Mouse (Mus musculus) naive thymus-derived CD4-positive, alpha-beta T cell, adult 2 months (primary cell): ENCODE measurements around the gene Mctp1.

ENCODE experiments used
- DNase-seq: peaks from one replicate; pipeline ENCODE4 v3.0.0-alpha.2; 2011; ENCODE audit warnings: low read depth

Gene Mctp1

DNA sequence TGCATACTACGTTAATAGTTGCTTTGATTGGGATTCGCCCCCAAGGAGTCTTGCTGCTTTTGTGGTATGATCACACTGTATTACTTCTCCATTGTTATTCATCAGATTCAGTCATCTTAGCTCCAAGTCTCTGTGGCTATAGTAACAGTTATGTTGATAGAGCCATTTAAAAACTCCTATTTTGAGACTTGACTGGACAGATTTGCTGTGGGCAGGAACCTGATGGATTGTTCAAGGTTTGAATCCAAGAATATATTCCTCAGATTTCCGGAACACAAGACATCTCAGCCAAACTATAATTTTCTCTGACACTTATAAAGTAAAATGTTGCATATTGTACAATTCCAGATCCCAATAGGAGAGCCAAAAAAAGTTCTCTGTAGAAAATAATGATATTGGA is 443.4 kb downstream of the Mctp1 start:
- DNase-seq: no peak

DNA sequence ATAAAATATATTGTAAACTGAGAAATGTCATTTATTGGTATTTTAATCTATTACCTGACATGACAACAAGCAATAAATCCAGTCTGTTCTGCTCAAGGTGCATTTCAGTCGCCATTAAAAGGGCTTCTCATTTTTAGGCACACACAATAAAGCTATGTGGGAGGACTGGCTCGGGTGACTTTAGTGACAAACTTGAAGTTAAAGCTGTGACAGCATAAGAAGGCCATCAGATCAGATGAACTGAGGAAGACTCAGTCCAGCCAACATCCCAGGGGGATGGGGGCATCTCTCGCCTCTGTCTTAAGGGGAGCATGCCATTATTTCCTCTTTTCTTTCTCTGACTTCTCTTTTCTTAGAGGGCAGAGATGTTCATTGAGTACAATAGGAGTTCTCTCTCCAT is 453.7 kb downstream of the Mctp1 start:
- DNase-seq: no peak

DNA sequence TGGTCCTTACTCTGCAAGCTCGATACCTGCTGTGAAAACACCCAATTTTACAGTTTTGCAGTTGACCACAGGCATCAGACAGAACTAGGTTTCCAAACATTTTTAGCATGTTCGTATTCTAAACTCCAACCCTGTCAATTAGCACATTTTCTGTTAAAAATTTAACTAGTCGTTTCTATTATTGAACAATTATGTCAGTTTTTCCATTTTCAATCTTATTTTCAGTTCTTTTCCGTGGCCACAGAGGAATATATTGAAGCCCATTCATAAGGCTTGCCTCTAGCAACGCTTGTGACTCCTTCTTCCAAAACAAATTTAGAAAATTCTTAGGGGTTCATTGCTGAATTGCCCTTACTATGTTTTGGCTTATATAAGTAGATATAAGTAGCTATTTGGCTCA is 456.4 kb downstream of the Mctp1 start:
- no peak for DNase-seq

DNA sequence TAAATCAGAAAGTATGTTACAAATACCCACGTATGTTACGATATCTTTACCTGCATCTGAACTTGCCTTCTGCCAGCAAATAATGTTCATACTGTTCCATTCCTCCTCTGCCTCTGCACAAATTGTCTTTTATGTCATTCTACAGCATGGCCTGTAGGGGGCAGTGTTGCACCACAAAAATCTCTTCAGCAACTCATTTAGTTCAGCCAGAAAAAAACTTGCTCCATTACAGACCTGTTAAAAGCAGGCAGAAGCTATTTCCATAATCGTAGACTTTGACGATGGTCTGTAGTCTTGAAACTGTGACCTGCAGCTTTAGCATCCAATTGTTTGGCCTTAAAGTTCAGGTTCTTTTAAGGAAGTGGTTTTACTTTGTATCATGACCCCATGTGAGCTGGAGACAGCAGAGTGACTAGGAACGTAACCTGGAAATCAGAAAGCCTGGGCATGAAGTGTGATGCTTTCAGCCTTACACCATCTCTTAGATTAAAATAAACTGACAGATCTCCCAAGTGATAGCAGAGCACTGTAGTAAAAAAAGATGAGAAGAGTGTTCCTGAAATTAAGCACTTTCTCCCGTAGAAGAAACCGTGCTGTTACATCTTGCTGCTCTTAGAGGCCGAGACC is 460.4 kb downstream of the Mctp1 start:
- DNase-seq: peak; percentile 72

DNA sequence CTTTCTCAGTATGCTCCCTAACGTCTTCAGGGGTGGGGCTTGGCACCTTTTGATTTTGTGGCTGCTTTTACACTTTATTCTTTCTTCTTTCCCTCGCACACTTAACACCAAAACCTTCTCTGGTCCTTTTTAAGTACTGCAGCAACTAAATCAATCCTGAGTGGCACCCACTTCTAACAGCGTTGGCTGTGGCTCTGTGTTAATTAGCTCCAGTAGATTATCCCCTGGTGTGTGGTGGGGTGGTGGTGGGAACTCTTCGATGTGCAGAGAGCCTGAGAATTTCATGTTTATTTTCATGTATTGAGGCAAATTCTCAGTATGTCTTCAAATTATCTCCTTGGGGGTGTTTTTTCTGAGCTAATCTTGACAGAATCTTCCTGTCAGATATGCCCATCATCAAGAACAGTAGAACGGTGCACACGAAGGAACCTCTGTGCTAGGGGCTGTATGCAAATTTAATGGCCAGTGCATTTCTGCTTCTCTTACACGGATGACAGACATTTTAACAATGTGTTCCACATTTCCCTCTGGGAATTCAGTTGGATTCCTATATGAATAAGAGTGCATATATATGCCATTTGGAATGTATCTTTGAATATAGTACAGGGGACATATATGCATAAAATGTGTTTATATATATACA is 466.2 kb downstream of the Mctp1 start:
- DNase-seq: no peak

DNA sequence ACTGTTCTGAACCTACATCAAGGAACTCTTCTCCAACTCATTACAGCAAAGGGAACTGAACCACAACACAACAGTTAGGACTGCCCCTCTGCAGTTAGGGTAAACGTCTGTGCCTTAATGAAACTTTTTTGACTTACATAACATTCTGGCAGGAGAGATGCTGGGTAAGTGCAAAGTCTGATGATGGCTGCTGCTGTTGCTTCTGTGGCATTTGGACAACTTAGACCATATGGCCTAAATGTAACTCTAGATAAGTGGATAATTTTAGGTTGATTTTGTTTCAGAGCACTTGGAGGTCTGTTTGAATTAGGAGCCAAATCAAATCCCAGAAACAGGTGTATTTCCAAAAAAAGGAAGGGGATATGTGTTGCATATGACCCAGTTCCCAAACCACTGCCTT is 470.0 kb downstream of the Mctp1 start:
- no peak for DNase-seq

DNA sequence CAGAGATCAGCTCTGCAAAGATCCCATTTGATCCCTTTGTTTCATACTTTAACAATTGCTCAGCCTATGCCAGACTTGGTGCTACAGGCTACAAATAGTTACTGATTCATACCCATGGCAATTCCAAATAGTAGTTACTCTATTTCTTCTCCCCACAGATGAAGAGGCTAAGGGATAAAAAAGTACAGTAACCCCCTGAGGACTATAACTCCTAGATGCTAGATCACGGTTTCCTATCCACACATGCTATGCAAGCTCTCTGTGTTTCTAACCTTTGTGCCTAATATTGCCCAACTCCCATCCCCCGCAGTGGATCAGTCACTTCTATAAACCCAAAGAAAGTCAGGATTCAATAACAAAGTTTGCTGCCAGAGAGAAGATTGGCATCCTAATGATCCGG is 470.7 kb downstream of the Mctp1 start:
- DNase-seq: no peak

DNA sequence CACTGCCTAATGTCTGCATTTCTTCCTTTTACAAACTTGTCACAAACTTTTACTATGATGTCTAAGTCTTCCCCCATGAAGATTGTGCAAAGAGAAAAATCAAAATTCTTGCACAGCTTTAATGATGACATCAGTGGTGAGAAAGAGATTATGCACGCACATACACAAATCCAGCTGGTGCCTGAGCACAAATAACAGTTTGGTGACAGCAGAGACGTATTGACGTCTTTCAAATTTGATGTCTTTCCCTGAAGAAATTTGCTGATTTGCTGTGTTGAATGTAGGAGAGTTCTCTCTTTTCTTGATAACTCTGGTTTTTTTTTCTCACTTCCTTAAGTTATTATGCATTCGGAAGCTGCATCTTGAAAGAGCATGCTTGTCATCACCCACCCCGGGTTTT is 472.7 kb downstream of the Mctp1 start:
- no peak for DNase-seq

DNA sequence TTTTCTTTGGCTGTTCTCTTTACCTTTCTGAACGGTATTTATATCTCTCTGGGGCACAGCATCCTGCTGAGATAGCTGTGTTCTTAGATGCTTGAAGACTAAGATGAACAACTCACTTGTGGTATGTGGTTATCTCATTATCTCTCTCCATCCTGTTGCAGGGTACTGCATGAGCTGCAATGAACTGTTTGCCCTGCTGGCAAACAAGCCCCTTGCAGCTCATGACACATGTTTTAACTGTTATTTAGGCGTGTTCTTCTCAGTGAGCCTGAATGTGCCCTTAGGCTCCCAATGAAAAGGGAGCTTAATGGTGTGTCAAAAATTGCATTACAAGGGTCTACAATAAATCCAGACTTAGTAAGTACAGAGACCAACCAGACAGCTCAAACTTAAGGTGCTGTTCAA is 473.7 kb downstream of the Mctp1 start:
- peak; percentile 43 for DNase-seq

DNA sequence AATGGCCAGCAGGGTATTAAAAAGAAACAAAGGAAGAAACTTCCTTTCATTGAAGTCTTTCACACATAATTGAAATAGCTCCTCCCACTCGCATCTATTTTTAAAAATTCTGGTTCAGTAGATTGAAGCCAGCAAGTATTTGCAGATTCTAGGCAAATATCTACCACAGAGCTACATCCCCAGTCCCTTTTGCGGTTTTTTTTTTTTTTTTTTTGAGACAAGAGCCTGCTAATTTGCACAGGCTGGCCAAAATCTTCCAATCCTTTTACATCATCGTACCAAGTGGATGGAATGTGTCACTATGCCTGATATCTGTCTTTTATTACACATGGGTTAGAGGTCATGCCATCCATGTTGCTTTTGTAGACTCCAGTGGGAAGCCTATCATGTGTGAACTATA is 486.0 kb downstream of the Mctp1 start:
- DNase-seq: no peak

DNA sequence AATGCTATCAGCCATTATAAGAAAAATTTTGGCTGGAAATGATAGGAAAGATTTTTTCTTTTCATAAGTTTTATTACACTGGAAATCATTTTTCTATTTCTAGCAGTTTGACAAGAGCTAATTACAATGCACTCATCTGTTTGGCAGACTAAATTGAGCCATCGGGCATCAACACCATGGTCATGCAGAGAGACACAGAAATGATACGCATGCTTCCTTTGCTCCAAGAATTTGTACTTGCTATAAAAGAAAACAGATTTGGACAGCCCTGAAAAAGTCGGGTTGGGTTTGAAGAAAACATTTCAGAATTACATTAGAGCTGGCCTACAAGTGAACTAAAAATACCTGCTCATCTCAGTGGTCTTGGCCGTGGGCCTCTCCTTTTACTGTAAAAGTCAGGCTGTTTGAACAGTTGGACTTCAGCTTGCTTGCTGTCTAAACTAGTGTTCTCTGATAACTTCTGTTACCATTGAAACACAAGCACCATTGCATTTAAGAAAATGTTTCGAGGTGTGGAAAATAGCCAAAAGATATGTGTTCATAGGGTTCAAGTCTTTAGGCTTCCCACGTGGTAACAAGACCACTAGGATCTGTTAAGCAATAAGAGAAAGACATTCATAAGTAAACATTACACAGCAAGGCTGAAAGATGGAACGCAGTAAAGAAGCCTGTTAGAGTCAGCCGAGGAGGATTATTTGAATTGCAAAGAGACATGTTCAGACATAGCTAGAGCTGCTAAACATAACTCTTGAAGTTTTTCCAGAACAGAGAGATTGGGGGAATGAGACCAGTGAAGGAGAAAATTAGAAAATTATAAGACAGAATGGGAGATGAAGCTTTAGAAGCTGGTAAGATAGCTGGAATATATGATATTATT is 493.8 kb downstream of the Mctp1 start:
- DNase-seq: no peak

DNA sequence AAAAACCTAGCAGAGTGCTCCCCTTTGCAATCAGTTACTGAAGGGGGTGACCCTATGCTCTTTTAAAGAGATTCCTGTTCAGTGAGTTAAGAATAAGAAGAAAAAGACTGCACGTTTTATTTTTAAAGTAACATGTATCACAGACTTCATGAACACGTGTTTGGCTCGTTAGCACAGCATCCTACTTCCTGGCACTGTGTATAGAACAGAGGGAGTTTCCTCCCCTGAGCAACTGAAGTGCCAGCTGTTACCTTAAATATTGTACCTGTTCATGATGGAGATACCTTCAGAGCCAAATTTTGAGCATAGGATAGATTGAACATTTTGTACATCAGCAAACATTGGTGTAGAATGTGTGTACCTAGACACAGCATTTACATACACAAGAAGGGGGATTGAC is 494.7 kb downstream of the Mctp1 start:
- no peak for DNase-seq

DNA sequence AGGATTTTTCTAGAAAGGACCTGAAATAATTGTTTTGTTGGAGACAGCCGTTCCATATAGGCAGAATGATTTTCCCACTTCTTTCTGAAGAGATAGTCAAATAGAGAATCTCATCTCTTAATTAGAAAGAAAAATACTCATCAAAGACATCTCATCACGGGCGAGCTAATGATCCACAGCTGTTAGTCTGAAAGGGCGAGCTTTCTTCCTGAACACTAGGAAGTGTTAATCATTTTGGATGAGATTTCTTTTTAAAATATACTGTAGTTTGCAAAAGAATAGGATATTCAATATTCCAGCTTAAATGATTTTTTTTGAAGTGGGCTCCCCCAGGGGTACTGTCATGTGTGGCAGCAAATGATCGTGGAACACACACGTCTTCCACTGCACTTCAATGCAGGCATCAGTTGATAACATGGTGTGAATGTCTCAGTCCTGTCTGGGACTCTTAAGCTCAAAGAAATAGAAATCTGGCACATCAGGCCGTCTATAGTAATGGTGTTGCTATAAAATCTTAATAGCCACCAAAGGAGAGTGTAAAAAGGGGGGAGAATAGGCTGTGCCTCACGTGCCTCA is 500.3 kb downstream of the Mctp1 start:
- no peak for DNase-seq

DNA sequence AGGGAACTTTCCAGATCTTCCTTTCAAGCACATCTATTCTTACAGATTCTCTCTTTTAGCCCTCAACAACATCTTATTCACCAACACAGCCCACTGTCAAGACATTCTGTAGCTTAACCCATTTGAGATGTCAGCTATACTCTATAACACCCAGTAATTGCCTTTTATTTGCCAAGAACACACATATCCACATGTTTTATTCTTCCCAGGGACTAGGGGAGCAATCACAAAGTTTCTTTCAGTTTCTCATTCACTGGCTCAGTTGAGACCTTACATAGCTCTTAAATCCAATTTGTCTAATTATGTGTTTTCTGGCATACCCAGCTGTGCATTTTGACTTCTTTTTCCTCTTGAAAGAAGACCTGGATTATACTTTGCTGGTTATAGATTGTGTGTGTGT is 508.7 kb downstream of the Mctp1 start:
- no peak for DNase-seq

DNA sequence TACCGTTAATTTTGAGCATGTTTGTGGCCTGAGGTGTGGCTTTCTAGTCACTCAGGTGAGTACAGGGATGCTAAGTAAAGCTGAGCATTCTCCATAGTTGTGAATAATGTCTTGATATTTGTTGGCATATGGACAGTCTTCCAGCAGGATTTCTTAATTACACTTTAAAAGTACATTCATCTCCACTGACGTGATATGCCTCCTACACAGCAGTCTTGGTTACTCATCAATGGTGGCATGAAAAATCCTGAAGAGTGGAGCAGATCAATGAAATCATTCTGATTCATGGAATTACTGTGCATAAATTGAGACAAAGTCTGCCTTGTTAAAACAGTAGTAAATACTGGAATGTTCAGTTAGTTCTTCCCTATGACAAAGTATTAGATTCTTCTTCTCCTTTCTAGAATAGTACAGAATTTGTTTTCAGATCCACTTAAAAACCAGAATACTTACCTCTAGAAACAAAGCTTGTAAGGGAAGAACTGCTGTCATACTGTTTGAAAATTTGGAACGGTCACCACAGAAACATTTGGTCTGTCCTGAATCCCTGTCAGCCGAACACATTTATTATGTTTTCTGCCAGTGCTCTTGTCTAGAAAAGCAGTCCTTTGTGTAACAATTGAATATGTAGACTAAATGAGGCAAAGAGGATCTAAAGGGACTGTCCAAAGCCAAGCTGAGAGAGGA is 511.6 kb downstream of the Mctp1 start:
- DNase-seq: no peak

DNA sequence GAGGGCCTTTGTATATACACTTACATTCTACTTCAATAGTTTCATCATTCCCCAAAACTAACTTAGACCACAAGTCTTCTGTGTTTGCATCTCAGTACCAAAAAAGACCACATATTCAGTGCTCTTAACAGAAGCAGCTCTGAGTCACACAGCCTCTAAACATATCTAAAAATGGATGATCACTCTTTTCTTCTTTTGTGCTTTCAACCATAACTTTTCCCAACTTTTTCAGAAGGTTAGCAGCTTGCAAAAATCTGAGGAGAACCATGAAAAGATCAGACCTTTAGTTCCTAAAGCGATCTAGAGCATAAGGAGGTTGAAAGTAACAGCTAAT is 512.1 kb downstream of the Mctp1 start:
- no peak for DNase-seq

DNA sequence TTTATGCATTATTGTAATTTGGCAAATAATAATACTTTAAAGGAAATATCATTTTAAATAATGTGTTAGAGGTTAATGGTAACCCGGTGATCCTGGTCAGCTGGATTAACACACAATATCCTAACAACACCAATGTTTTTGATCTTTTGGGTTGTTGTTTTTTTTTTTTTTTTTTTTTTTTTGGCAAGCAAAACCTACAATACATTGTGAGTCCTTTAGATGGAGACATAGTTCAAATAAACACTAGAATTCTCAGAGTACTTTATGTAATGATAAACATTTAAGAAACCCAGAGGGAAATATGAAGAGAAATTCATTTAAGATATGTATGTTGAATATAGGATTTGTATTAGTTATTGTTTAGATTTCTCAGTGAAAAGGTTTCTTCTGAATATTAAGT is 534.0 kb downstream of the Mctp1 start:
- DNase-seq: no peak

DNA sequence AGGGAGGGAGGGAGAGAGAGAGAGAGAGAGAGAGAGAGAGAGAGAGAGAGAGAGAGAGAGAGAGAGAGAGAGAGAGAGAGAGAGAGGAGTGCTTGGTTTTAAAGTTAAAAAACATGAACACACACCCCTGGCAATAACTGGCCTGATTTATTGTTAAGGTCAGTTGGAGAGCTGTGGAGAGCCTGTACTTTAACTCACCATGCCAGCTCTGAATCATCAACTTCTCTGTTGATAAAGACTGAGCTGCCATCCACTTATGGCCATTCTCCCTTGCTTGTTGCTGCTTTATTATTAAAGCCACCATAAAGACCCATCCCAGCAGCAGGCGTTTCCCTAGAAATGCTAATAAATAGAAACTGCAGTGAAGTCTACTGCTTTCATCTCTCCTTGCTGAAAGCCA is 542.5 kb downstream of the Mctp1 start:
- no peak for DNase-seq

DNA sequence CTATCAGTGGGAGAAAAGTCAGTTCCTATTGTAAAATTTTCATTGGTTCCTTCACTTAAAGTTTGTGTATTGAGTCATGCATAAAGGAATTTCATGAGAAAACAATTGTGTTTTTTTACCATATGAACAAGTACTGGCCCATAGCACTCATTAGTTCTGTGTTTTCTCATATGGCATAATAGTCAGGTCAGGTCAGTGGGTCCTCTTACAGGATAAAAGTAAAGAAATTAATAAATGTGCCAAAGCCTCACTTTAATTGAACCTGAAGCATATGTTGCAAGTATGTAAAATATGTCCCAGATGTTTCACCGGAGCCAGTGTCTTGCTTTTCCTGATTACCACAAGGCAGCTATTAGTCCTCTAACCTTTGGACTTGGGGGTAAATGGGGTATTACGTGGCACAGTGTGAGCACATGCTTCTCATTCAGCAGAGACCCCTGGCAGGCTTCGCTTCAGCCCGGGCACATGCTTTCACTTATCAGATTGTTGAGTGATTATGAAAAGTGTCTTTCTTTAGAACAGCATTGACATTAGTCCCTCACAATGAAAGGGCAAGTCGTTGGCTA is 543.6 kb downstream of the Mctp1 start:
- DNase-seq: no peak

DNA sequence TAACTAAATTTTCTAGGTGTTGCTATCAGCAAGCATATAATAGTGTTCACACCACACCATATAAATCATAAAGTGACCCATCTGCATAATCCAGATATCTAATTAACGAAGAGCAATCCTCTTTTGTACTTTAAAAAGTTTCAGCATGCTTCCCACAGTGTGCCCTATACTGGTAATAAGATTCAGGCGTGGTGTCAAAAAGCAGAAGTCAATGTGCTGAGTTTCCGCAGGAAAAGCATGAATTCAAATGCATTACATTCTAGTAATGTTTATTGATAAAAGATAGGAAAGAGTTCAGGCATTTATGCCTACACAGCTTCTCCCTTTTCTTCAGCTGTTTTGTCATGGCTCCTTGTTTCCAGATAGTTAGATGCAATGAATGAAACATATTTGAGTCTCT is 544.8 kb downstream of the Mctp1 start:
- no peak for DNase-seq

DNA sequence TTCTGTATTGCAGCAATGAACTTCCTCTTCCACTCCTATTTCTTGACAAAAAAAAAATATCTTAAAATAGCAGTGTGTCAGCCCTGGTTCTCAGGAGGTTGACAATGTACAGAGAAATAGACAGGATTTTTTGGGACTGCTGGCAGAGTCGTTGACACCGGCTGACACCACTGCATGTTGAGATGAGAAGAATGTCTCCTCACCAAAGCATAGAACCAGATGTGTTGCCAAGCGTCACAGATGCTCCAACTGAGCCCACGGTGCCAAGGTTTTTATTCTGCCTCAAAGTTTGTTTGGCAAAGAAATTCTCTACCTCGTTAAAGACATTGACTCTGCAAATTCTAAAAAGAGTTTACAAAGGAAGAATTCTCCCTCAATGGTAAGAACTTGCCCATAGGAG is 548.6 kb downstream of the Mctp1 start:
- DNase-seq: no peak

DNA sequence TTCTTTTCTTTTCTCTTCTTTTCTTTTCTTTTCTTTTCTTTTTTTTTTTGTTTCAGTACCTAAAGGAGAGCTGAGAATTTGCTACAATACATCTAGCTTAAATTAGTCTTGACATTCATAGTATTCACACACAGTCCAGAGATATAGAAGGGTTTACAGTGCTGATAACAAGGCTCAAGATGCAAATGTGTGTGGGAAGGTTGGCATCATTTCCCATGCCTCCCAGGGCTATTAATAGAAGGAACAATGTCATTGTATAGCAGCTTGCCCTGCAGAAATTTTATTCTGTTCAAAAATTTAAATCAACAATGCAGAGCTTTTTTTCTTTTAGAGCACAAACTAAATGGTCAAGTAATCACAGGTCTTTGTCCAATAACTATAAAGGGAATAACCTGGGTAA is 564.9 kb downstream of the Mctp1 start:
- no peak for DNase-seq
